14 mouse cellular contexts compared by ENCODE assay signal in genomic region chr14:59681906-59682305, GRCm38 (mm10).
"Had no signal": no experiment of that assay in that cellular context is flagged by ENCODE, and none has a peak within 500 bp of the region (broad histone marks: within the 10 kb centered on the region; RNA-seq: fewer than 3 reads in every experiment).

No protein-coding gene starts in this region.

- H3K9ac ChIP-seq: hindbrain, embryonic 15.5 days; liver, embryonic 12.5 days; midbrain, embryonic 13.5 days; neural tube, embryonic 13.5 days; stomach, embryonic 15.5 days had no signal

- H3K36me3 ChIP-seq: hindbrain, embryonic 15.5 days; liver, embryonic 12.5 days; midbrain, embryonic 13.5 days; neural tube, embryonic 13.5 days; stomach, embryonic 15.5 days had no signal

- H3K4me1 ChIP-seq: hindbrain, embryonic 15.5 days; liver, embryonic 12.5 days; midbrain, embryonic 13.5 days; neural tube, embryonic 13.5 days; stomach, embryonic 15.5 days had no signal

- H3K27ac ChIP-seq: hindbrain, embryonic 15.5 days; kidney, postnatal 0 days; liver, embryonic 12.5 days; midbrain, embryonic 13.5 days; neural tube, embryonic 13.5 days; stomach, embryonic 15.5 days had no signal

- H3K4me3 ChIP-seq: hindbrain, embryonic 15.5 days; liver, embryonic 12.5 days; midbrain, embryonic 13.5 days; neural tube, embryonic 13.5 days; stomach, embryonic 15.5 days had no signal

- H3K4me2 ChIP-seq: hindbrain, embryonic 15.5 days; liver, embryonic 12.5 days; midbrain, embryonic 13.5 days; neural tube, embryonic 13.5 days; stomach, embryonic 15.5 days had no signal

- H3K27me3 ChIP-seq: hindbrain, embryonic 15.5 days; liver, embryonic 12.5 days; midbrain, embryonic 13.5 days; neural tube, embryonic 13.5 days; stomach, embryonic 15.5 days had no signal

- DNase-seq: kidney, adult 11 months; kidney, adult 9 months; kidney, postnatal 36 days; layer of hippocampus, adult 9-11 months; layer of hippocampus, postnatal 36 days; right cerebral cortex, postnatal 14 days; thymus, adult 2 months; thymus, postnatal 36 days had no signal

- H3K9me3 ChIP-seq: hindbrain, embryonic 15.5 days; liver, embryonic 12.5 days; midbrain, embryonic 13.5 days; neural tube, embryonic 13.5 days; stomach, embryonic 15.5 days had no signal

- ATAC-seq: liver, embryonic 12.5 days; midbrain, embryonic 13.5 days had no signal
